ENCODE assay signal across 8 mouse cellular contexts in the genomic region with DNA sequence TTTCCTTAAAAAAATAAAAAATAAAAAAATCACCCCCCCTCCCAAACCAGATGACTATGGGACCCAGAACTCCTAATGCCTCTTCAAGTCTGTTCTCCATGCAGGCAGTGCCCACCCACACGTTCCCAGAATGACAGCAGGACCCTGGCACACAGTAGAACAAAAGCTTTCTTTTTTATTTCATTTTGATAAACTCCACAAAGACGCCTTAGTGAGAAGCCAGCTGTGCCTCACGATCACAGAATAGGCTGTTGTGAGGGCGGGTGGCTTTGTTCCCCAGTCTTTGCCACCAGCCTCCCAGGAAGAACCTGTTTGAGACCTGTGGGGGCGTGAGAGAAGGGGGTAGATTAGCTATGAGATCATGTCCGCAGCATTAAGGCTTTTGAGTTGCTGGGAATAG. TPM values are rescaled to one million over a fixed set of nuclear protein-coding genes. Genes with fewer than 3 reads are reported as not detected.
DNase-seq lines count a peak whose midpoint lies in the region; ATAC-seq and TF ChIP-seq lines count a peak whose summit lies in the region.

No protein-coding gene starts in this region.

- TF ChIP-seq EP300 in lung, postnatal 0 days (IDR thresholded peaks at IDR 0.05) = no peak

- peak; percentile 22 for DNase-seq in cerebellum, adult 9-10 months
- DNase-seq in lung, postnatal 0 days (ENCODE audit: low spot score) = no peak
- DNase-seq in lung, adult 18-20 months = no peak
- DNase-seq in layer of hippocampus, postnatal 36 days = peak; percentile 41 to 48
- peak; percentile 67 for DNase-seq in testis, postnatal 14 days (ENCODE audit: low spot score)
- DNase-seq in retina, embryonic 14.5 days (ENCODE audit: low spot score) = no peak
- no peak for DNase-seq in adrenal gland, adult 2 months

- peak overlapping the region; percentile 80 for H3K4me2 ChIP-seq in lung, postnatal 0 days (replicated peaks; ENCODE audit: low read depth, low read length)

- no peak for TF ChIP-seq CTCF in lung, postnatal 0 days (IDR thresholded peaks at IDR 0.05)

- WGBS in lung, postnatal 0 days = 40% methylated on average over 6 of the region's 6 CpGs

- H3K9me3 ChIP-seq in lung, postnatal 0 days (ENCODE audit: low read length) = no peaks in the 10 kb centered on the region

- no peak for ATAC-seq in cerebellum, adult (ENCODE audit: insufficient number of reproducible peaks, low FRiP score, low TSS enrichment)
- ATAC-seq in lung, postnatal 0 days = no peak

- peaks cover 7% of the 10 kb centered on the region; the same call in 1 of the 2 replicates for H3K4me1 ChIP-seq in lung, postnatal 0 days (ENCODE audit: insufficient read depth, low read depth, low read length)

- H3K27me3 ChIP-seq in lung, postnatal 0 days (replicated peaks; ENCODE audit: insufficient read depth, low read length) = no peaks in the 10 kb centered on the region

- H3K4me3 ChIP-seq in lung, postnatal 0 days (ENCODE audit: low read depth, low read length) = peak overlapping the region; percentile 86

- peaks cover 9% of the 10 kb centered on the region for H3K36me3 ChIP-seq in lung, postnatal 0 days (ENCODE audit: insufficient read depth, low read length)

- H3K27ac ChIP-seq in lung, postnatal 0 days (ENCODE audit: low read length) = no peak overlapping the region

- no peak overlapping the region for H3K9ac ChIP-seq in lung, postnatal 0 days (replicated peaks; ENCODE audit: low read depth)

RNA-seq across cellular contexts. Expression of a gene that starts 2.4 kb away (rescaled TPM):
- polyA plus RNA-seq in lung, postnatal 0 days (2015; fragmentation: Nextera tagmentation; extraction: Ambion mirVana) = 686 and 696 TPM in 2 replicates
- total RNA-seq in layer of hippocampus, postnatal 36 days (2021) = 100 to 1,000 TPM; 926 to 966 TPM
- 100 to 1,000 TPM; 226 to 292 TPM for total RNA-seq in adrenal gland, adult 2 months (2021)
- polyA plus RNA-seq in adrenal gland, adult 2 months (2012; rRNA removed) = 80.0 and 99.4 TPM in 2 replicates

RNA-seq across cellular contexts. Expression of a gene that starts 27.7 kb away (rescaled TPM):
- 1.6 and 2.5 TPM in 2 replicates for polyA plus RNA-seq in lung, postnatal 0 days (2015; fragmentation: Nextera tagmentation; extraction: Ambion mirVana)
- total RNA-seq in layer of hippocampus, postnatal 36 days (2021) = 1 to 10 TPM; 1.5 to 1.6 TPM
- 1 to 10 TPM in 1 of 2 experiments, under 1 TPM in 1; 0.81 to 1.2 TPM for total RNA-seq in adrenal gland, adult 2 months (2021)
- polyA plus RNA-seq in adrenal gland, adult 2 months (2012; rRNA removed) = 0.47 and 0.57 TPM in 2 replicates

RNA-seq across cellular contexts. Expression of a gene that starts 50.7 kb away (rescaled TPM):
- polyA plus RNA-seq in lung, postnatal 0 days (2015; fragmentation: Nextera tagmentation; extraction: Ambion mirVana) = 100 and 114 TPM in 2 replicates
- 100 to 1,000 TPM; 144 to 148 TPM for total RNA-seq in layer of hippocampus, postnatal 36 days (2021)
- 100 to 1,000 TPM; 139 to 162 TPM for total RNA-seq in adrenal gland, adult 2 months (2021)
- polyA plus RNA-seq in adrenal gland, adult 2 months (2012; rRNA removed) = 26.8 and 35.2 TPM in 2 replicates

Comparison
In these comparisons a context has a peak if more than half of its experiments do, and no peak if none do; other contexts are left out.
1. DNase-seq: peak in cerebellum, adult 9-10 months (single experiment), layer of hippocampus, postnatal 36 days (2 of 2) and testis, postnatal 14 days (single experiment); none in lung, postnatal 0 days (single experiment), lung, adult 18-20 months (0 of 2), retina, embryonic 14.5 days (single experiment) and adrenal gland, adult 2 months (single experiment).